Mouse (Mus musculus) limb, embryonic 14.5 days (tissue): ENCODE results near the gene Ctdsp1. TPM values are rescaled to one million over a fixed set of nuclear protein-coding genes. Genes with fewer than 3 reads are reported as not detected.

Experiments
- ATAC-seq: fragments of 200-750 bp; cut with Nextera tagmentation; 2 replicates; pipeline ENCODE4 v1.8.0; 2017; ENCODE audit warnings: low read depth, moderate number of reproducible peaks, moderate TSS enrichment; ENCODE audit not compliant: low FRiP score
- DNase-seq: peaks from one replicate; pipeline ENCODE4 v3.0.0-alpha.2; 2015; ENCODE audit warnings: low spot score
- H3K27ac ChIP-seq: fragments of 300-500 bp; sonication (generic); replicated peaks from 2 replicates; pipeline ENCODE4 v1.5.1; 2014; ENCODE audit warnings: low read depth, mild to moderate bottlenecking, low read length, moderate library complexity, mixed read lengths
- H3K27me3 ChIP-seq: fragments of 300-500 bp; sonication (generic); 2 replicates; pipeline ENCODE4 v1.6.1; 2014; ENCODE audit warnings: low read length, mixed read lengths; ENCODE audit not compliant: control insufficient read depth, insufficient read depth
- H3K36me3 ChIP-seq: fragments of 300-500 bp; sonication (generic); 2 replicates; pipeline ENCODE4 v1.6.1; 2014; ENCODE audit warnings: mild to moderate bottlenecking, low read length, moderate library complexity, mixed read lengths; ENCODE audit not compliant: control insufficient read depth, insufficient read depth
- H3K4me1 ChIP-seq: fragments of 300-500 bp; sonication (generic); 2 replicates; pipeline ENCODE4 v1.6.1; 2014; ENCODE audit warnings: antibody characterized with exemption, low read length, mixed read lengths; ENCODE audit not compliant: control insufficient read depth, insufficient read depth
- H3K4me2 ChIP-seq: fragments of 300-500 bp; sonication (generic); replicated peaks from 2 replicates; pipeline ENCODE4 v1.6.1; 2014; ENCODE audit warnings: low read depth, mild to moderate bottlenecking, low read length, moderate library complexity; ENCODE audit not compliant: severe bottlenecking
- H3K4me3 ChIP-seq: fragments of 300-500 bp; sonication (generic); replicated peaks from 2 replicates; pipeline ENCODE4 v1.5.1; 2014; ENCODE audit warnings: low read length
- H3K9ac ChIP-seq: fragments of 300-500 bp; sonication (generic); 2 replicates; pipeline ENCODE4 v1.6.1; 2014; ENCODE audit warnings: mild to moderate bottlenecking, low read depth, low read length, moderate library complexity; ENCODE audit not compliant: severe bottlenecking
- H3K9me3 ChIP-seq: fragments of 300-500 bp; sonication (generic); 2 replicates; pipeline ENCODE4 v1.6.1; 2016; ENCODE audit warnings: low read length; ENCODE audit not compliant: control insufficient read depth
- POLR2A ChIP-seq: fragments of 200-500 bp; IDR thresholded peaks from 2 replicates; pipeline ENCODE4 v1.8.0; 2012; ENCODE audit warnings: inconsistent platforms, mild to moderate bottlenecking, moderate library complexity, borderline replicate concordance; ENCODE audit not compliant: insufficient read depth, insufficient read length; ENCODE audit errors: extremely low read depth
- WGBS: fragments of 180-500 bp; shearing (Covaris S2); extraction: QIAGEN DNeasy Blood & Tissue Kit; methylation state at CpG from one replicate; pipeline ENCODE4 v1.1.7; 2014; 5-methylcytosine and 5-hydroxymethylcytosine counted together
- polyA plus RNA-seq, 2 experiments: library from polyadenylated mRNA; depleted of rRNA in 1 of 2; stranded (reverse) in 1 of 2; unstranded in 1 of 2; fragments of >200 nt; fragmentation: Nextera tagmentation in 1 of 2; extraction: Ambion mirVana in 1 of 2; gene quantifications; 2 replicates each; pipeline versions ENCODE4 v1.2.1 to v1.2.3; 2012 to 2014

Gene Ctdsp1
- polyA plus RNA-seq, 2 experiments, result 96.4 to 138 TPM

DNA sequence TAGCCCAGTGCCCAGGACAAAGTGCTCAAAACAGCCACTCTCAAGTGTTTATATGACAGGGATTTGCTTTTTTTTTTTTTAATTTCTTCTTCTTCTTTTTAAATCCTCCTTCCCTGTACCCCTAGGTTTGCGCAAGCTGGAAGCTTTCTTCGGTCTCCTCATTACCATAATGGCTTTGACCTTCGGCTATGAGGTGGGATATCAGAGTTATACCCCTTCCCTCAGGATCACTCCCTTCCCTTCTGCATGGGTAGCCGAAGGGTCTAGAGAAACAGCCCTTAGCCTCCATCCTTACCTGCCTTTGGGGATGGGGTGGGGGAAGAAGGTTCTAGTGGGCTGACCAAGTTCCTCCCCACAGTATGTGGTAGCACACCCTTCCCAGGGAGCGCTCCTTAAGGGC lies 10.8 kb upstream of the Ctdsp1 start:
- 84% methylated on average over 5 of the region's 5 CpGs for WGBS
- no peak for ATAC-seq
- no peak for TF ChIP-seq POLR2A

DNA sequence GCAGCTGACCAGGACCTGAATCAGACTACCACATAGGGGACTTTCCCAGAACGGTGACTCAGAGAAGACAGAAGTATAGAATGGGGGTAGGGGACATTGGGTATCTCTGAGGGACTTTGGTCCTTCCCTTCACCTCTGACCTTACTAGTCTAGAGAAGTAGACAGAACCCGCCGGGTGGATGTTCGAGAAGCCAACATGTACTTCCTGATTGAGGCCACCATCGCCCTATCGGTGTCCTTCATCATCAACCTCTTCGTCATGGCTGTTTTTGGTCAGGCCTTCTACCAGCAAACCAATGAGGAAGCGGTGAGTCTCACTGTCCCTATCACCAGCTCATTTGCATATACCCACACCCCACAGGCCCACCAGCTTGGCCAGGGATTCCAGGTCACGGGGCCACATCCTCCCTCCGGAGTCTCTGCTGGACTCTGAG lies 9.7 kb upstream of the Ctdsp1 start:
- WGBS, result 93% methylated on average over 10 of the region's 10 CpGs
- no peak overlapping the region for H3K27ac ChIP-seq
- no peaks in the 10 kb centered on the region for H3K36me3 ChIP-seq
- H3K4me1 ChIP-seq, result no peaks in the 10 kb centered on the region
- no peak for TF ChIP-seq POLR2A
- DNase-seq (no peak), ATAC-seq (no peak)
- H3K4me3 ChIP-seq, result no peak overlapping the region
- no peak overlapping the region for H3K4me2 ChIP-seq
- H3K9ac ChIP-seq, result no peak overlapping the region
- H3K27me3 ChIP-seq, result no peaks in the 10 kb centered on the region
- H3K9me3 ChIP-seq, result no peaks in the 10 kb centered on the region

More for the DNA sequence above, 10.8 kb upstream of the Ctdsp1 start:
- DNase-seq, result no peak
- Histone ChIP-seq H3K9ac (no peak overlapping the region), H3K36me3 (no peaks in the 10 kb centered on the region), H3K4me1 (no peaks in the 10 kb centered on the region), H3K4me2 (no peak overlapping the region), H3K9me3 (no peaks in the 10 kb centered on the region), H3K27me3 (no peaks in the 10 kb centered on the region), H3K4me3 (no peak overlapping the region), H3K27ac (no peak overlapping the region)

DNA sequence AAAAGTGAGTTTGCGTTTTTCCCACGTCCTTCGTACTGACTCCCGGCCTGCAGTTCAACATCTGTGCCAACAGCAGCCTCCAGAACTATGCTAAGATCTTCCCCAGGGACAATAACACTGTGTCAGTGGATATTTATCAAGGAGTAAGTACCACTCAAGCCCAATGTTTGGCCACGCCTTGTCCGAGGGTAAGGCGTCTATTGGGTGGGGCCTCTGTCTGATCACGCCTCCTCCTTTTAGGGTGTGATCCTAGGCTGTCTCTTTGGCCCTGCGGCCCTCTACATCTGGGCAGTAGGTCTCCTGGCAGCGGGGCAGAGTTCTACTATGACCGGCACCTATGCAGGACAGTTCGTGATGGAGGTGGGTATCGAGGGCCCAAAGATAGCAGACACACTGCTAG lies 7.9 kb upstream of the Ctdsp1 start:
- H3K4me2 ChIP-seq, result no peak overlapping the region
- H3K4me1 ChIP-seq, result peaks cover 8% of the 10 kb centered on the region; the same call in 1 of the 2 replicates
- TF ChIP-seq POLR2A, result no peak
- no peaks in the 10 kb centered on the region for H3K27me3 ChIP-seq
- WGBS, result 84% methylated on average over 13 of the region's 13 CpGs
- H3K36me3 ChIP-seq, result no peaks in the 10 kb centered on the region
- DNase-seq (no peak), ATAC-seq (no peak)
- no peak overlapping the region for H3K4me3 ChIP-seq
- H3K27ac ChIP-seq, result no peak overlapping the region
- H3K9ac ChIP-seq, result no peak overlapping the region
- no peaks in the 10 kb centered on the region for H3K9me3 ChIP-seq

DNA sequence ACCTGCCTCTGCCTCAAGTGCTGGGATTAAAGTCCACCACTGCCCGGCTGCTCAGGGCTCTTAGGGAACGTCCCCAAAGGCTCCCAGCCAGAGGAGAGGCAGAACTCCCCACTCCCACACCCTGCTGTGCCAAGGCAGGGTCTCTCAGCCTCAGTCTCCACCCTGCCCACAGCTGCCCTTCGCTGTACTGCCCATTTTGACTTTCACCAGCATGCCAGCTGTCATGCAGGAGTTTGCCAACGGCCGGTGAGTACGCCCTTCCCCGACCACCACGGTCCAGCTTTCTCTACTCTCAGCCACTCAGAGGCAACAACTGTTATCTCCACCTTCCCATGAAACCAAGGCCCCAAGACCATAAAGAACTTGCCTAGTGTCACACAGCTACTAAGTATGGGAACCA lies 6.8 kb upstream of the Ctdsp1 start:
- no peaks in the 10 kb centered on the region for H3K9me3 ChIP-seq
- no peak for DNase-seq
- H3K4me2 ChIP-seq, result no peak overlapping the region
- no peak overlapping the region for H3K27ac ChIP-seq
- 85% methylated on average over 8 of the region's 8 CpGs for WGBS
- ATAC-seq, result no peak
- H3K27me3 ChIP-seq, result no peaks in the 10 kb centered on the region
- peaks cover 8% of the 10 kb centered on the region for H3K4me1 ChIP-seq
- H3K4me3 ChIP-seq, result no peak overlapping the region
- H3K36me3 ChIP-seq, result no peaks in the 10 kb centered on the region
- no peak for TF ChIP-seq POLR2A
- H3K9ac ChIP-seq, result no peak overlapping the region

DNA sequence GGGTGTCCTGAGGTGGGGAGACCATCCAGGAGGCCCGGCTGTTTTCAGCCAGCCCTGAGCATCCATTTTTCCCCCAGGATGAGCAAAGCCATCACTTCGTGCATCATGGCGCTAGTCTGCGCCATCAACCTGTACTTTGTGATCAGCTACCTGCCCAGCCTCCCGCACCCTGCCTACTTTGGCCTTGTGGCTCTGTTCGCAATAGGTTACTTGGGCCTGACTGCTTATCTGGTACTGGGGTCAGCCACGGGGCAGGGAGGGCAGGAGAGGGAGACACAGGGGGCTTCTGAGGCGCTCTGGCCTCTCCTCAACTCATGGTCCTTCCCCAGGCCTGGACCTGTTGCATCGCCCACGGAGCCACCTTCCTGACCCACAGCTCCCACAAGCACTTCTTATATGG lies 6.2 kb upstream of the Ctdsp1 start:
- H3K9ac ChIP-seq, result no peak overlapping the region
- H3K4me3 ChIP-seq, result no peak overlapping the region
- H3K4me2 ChIP-seq, result no peak overlapping the region
- TF ChIP-seq POLR2A, result no peak
- WGBS, result 93% methylated on average over 10 of the region's 10 CpGs
- ATAC-seq, result no peak
- no peak overlapping the region for H3K27ac ChIP-seq
- H3K9me3 ChIP-seq, result no peaks in the 10 kb centered on the region
- no peaks in the 10 kb centered on the region for H3K27me3 ChIP-seq
- no peak for DNase-seq
- H3K36me3 ChIP-seq, result no peaks in the 10 kb centered on the region
- peaks cover 8% of the 10 kb centered on the region for H3K4me1 ChIP-seq

DNA sequence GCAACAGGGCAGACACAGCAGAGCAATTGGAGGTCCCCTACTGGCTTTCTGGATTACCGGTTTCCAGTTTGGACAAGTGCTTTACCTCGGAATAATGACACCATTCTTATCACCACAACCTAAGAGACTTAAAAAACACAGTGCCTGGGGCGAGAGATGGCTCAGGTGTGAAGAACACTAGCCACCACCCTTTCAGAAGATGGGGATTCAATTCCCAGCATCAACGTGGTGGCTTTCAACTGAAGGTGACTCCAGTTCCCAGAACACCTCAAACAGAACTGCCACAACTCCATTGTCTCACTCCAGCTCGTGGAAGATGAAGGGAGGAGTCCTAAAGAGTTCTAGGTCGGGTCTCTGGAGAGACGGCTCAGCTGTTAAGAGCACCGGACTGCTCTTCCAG lies 5.8 kb upstream of the Ctdsp1 start:
- Histone ChIP-seq H3K4me1 (peaks cover 9% of the 10 kb centered on the region), H3K4me2 (no peak overlapping the region), H3K27ac (no peak overlapping the region), H3K9ac (no peak overlapping the region), H3K4me3 (no peak overlapping the region), H3K27me3 (no peaks in the 10 kb centered on the region), H3K36me3 (no peaks in the 10 kb centered on the region), H3K9me3 (no peaks in the 10 kb centered on the region)
- DNase-seq (no peak), ATAC-seq (no peak)
- TF ChIP-seq POLR2A, result no peak
- WGBS, result 89% methylated on average over 8 of the region's 8 CpGs
